Mouse (Mus musculus) forebrain, embryonic 14.5 days (tissue): ENCODE measurements at regions not wholly inside any gene's neighbourhood (a gene's known extent, or its start where the extent isn't known, plus 50 kb on each side); places are given as distances from the start of the nearest gene placed in this dataset.

Experiments used
- ATAC-seq: fragments of 200-750 bp; cut with Nextera tagmentation; 2 replicates; pipeline ENCODE4 v1.8.0; 2017; ENCODE audit warnings: mild to moderate bottlenecking, moderate library complexity
- DNase-seq: peaks from one replicate; pipeline ENCODE4 v3.0.0-alpha.2; 2015; ENCODE audit warnings: low spot score
- H3K27ac ChIP-seq: fragments of 300-500 bp; sonication (generic); 2 replicates; pipeline ENCODE4 v1.5.1; 2014; ENCODE audit warnings: low read depth, mild to moderate bottlenecking, control low read depth, low read length, moderate library complexity
- H3K27me3 ChIP-seq: fragments of 300-500 bp; sonication (generic); replicated peaks from 2 replicates; pipeline ENCODE4 v1.6.1; 2014; ENCODE audit warnings: low read length, control low read depth, mixed read lengths; ENCODE audit not compliant: control insufficient read depth, insufficient read depth
- H3K36me3 ChIP-seq: fragments of 300-500 bp; sonication (generic); 2 replicates; pipeline ENCODE4 v1.6.1; 2014; ENCODE audit warnings: low read length, control low read depth; ENCODE audit not compliant: control insufficient read depth, insufficient read depth
- H3K4me1 ChIP-seq: fragments of 300-500 bp; sonication (generic); 2 replicates; pipeline ENCODE4 v1.6.1; 2014; ENCODE audit warnings: antibody characterized with exemption, low read length, control low read depth; ENCODE audit not compliant: control insufficient read depth, insufficient read depth
- H3K4me2 ChIP-seq: fragments of 300-500 bp; sonication (generic); 2 replicates; pipeline ENCODE4 v1.6.1; 2014; ENCODE audit warnings: mild to moderate bottlenecking, control low read depth, low read length
- H3K4me3 ChIP-seq: fragments of 300-500 bp; sonication (generic); 2 replicates; pipeline ENCODE4 v1.5.1; 2014; ENCODE audit warnings: low read depth, low read length, control low read depth
- H3K9ac ChIP-seq: fragments of 300-500 bp; sonication (generic); 2 replicates; pipeline ENCODE4 v1.6.1; 2014; ENCODE audit warnings: mild to moderate bottlenecking, low read length, control low read depth, moderate library complexity
- H3K9me3 ChIP-seq: fragments of 300-500 bp; sonication (generic); replicated peaks from 2 replicates; pipeline ENCODE4 v1.6.1; 2016; ENCODE audit warnings: low read length, control low read depth, mixed read lengths; ENCODE audit not compliant: control insufficient read depth
- WGBS: fragments of 180-500 bp; shearing (Covaris S2); extraction: QIAGEN DNeasy Blood & Tissue Kit; methylation state at CpG from one replicate; pipeline ENCODE4 v1.1.7; 2014; 5-methylcytosine and 5-hydroxymethylcytosine counted together

DNA sequence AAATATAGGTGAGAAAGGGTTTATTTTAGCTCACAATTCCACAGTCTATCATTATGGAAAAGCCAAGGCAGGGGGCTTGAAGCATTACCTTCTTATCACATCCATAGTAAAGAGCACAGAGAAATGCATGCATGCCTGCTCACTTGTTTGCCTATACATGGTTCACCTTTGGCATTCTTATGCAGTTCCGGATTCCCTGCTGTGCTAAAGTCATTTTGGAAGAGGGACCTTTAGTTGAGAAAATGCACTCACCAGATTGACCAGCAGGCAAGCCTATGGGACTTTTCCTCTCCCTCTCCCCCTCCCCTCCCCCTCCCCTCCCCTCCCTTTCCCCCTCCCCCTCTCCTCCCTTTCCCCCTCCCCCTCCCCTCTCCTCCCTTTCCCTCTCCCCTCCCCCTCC is 686.2 kb downstream of the Tmem132b start:
- Histone ChIP-seq H3K36me3 (no peaks in the 10 kb centered on the region), H3K27ac (no peak overlapping the region), H3K9me3 (no peaks in the 10 kb centered on the region), H3K4me1 (no peaks in the 10 kb centered on the region), H3K9ac (no peak overlapping the region), H3K4me2 (no peak overlapping the region), H3K27me3 (no peaks in the 10 kb centered on the region), H3K4me3 (no peak overlapping the region)
- no peak for DNase-seq
- 68% methylated on average over 1 of the region's 1 CpGs for WGBS
- ATAC-seq: no peak

DNA sequence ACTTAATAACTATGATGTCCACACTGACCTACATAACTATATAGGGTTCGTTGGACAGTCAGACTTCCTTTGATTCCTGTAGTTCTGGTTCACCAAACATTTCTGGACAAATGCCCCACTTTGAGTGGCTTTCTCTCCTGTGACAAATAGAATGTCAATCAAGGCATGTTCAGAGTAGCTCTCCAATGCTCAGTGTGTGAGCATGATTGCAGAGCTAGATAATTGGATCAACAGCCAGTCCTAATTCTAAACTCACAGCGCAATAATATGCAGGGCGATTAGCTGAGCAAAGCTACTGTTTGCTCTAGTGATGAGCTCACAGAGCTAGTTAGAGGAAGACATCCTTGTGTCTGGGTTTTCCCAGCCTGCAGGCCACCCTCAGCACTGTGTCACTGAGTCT is 692.1 kb downstream of the Tmem132b start:
- ATAC-seq (no peak), DNase-seq (no peak)
- 50% methylated on average over 3 of the region's 3 CpGs for WGBS
- Histone ChIP-seq H3K9me3 (no peaks in the 10 kb centered on the region), H3K9ac (no peak overlapping the region), H3K4me1 (no peaks in the 10 kb centered on the region), H3K27me3 (no peaks in the 10 kb centered on the region), H3K36me3 (no peaks in the 10 kb centered on the region), H3K4me3 (no peak overlapping the region), H3K27ac (no peak overlapping the region), H3K4me2 (no peak overlapping the region)

- ATAC-seq (no peak), DNase-seq (no peak)
- WGBS: 62% methylated on average over 4 of the region's 4 CpGs
- no peaks in the 10 kb centered on the region for H3K27me3 ChIP-seq
- no peaks in the 10 kb centered on the region for H3K36me3 ChIP-seq
- no peak overlapping the region for H3K4me2 ChIP-seq
- H3K4me3 ChIP-seq: no peak overlapping the region
- no peaks in the 10 kb centered on the region for H3K9me3 ChIP-seq
- H3K9ac ChIP-seq: no peak overlapping the region
- no peaks in the 10 kb centered on the region for H3K4me1 ChIP-seq
- no peak overlapping the region for H3K27ac ChIP-seq
Measured at GRCm38 (mm10) chr5:126230768-126231167, 699.2 kb downstream of the Tmem132b start.

- 45% methylated on average over 3 of the region's 3 CpGs for WGBS
- no peaks in the 10 kb centered on the region for H3K9me3 ChIP-seq
- DNase-seq: peak; percentile 67
Measured at GRCm38 (mm10) chr5:126238071-126238470, 706.5 kb downstream of the Tmem132b start.

DNA sequence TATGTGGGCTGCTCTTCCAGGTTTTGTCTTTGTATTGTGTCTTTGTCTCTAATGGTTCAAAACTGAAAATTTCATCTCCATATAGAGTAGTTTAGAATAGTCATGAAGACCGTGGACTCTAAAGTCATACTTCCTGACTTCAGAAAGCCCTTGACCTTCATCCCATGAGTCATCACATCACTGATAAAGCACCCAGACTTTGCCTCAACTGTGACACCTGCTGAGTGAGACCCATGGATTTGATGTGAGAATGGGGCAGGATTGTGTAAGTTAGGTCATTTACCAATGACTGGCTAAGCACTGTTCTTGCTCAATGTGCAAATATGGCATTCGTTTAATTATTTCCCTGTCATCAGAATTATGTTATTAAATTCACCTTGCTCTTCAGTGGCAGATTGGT is 714.2 kb downstream of the Tmem132b start:
- ATAC-seq: no peak
- Histone ChIP-seq H3K27ac (no peak overlapping the region), H3K4me3 (no peak overlapping the region), H3K4me2 (no peak overlapping the region), H3K4me1 (no peaks in the 10 kb centered on the region), H3K27me3 (no peaks in the 10 kb centered on the region), H3K9me3 (no peaks in the 10 kb centered on the region), H3K9ac (no peak overlapping the region), H3K36me3 (no peaks in the 10 kb centered on the region)
- 94% methylated on average over 2 of the region's 2 CpGs for WGBS
- DNase-seq: no peak

More at GRCm38 (mm10) chr5:126238071-126238470, 706.5 kb downstream of the Tmem132b start:
- Histone ChIP-seq H3K9ac (no peak overlapping the region), H3K27ac (no peak overlapping the region), H3K27me3 (no peaks in the 10 kb centered on the region), H3K36me3 (no peaks in the 10 kb centered on the region), H3K4me1 (no peaks in the 10 kb centered on the region), H3K4me3 (no peak overlapping the region), H3K4me2 (no peak overlapping the region)
- ATAC-seq: no peak

DNA sequence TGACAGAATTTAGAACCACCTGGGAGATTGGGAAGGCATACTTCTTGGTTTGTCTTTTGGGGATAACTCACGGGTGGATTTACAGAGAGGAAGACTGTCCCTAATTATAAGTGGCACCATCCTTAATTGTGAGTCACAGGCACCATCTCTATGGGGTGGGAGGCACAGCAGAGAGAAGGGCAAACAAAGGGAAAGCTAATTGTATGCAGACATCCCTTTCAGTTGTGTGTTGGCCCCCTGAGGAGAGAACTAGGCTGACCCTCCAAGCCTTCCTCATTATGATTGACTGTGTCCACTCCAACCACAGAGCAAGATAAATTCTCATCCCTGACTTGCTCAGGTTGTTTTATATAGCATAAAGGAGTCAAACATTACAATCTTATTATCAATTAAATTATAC is 718.8 kb downstream of the Tmem132b start:
- no peak overlapping the region for H3K27ac ChIP-seq
- H3K4me1 ChIP-seq: 0 out of 2 replicates have a peak, but pooled peaks cover 3% of the 10 kb centered on the region
- H3K9me3 ChIP-seq: no peaks in the 10 kb centered on the region
- H3K36me3 ChIP-seq: no peaks in the 10 kb centered on the region
- H3K9ac ChIP-seq: no peak overlapping the region
- no peak for DNase-seq
- WGBS: 14% methylated on average over 1 of the region's 1 CpGs
- ATAC-seq: no peak
- H3K4me3 ChIP-seq: no peak overlapping the region
- no peaks in the 10 kb centered on the region for H3K27me3 ChIP-seq
- H3K4me2 ChIP-seq: no peak overlapping the region

- DNase-seq: no peak
- H3K9ac ChIP-seq: no peak overlapping the region
- H3K27me3 ChIP-seq: no peaks in the 10 kb centered on the region
- no peak overlapping the region for H3K4me3 ChIP-seq
- H3K36me3 ChIP-seq: no peaks in the 10 kb centered on the region
- no peak overlapping the region for H3K27ac ChIP-seq
- no peaks in the 10 kb centered on the region for H3K9me3 ChIP-seq
- WGBS: 85% methylated on average over 1 of the region's 1 CpGs
- H3K4me1 ChIP-seq: 0 out of 2 replicates have a peak, but pooled peaks cover 3% of the 10 kb centered on the region
- ATAC-seq: no peak
- no peak overlapping the region for H3K4me2 ChIP-seq
Measured at GRCm38 (mm10) chr5:126254661-126255060, 723.1 kb downstream of the Tmem132b start.

- WGBS: 76% methylated on average over 5 of the region's 5 CpGs
- no peaks in the 10 kb centered on the region for H3K36me3 ChIP-seq
- ATAC-seq (no peak), DNase-seq (no peak)
- no peaks in the 10 kb centered on the region for H3K4me1 ChIP-seq
- H3K27ac ChIP-seq: no peak overlapping the region
- no peak overlapping the region for H3K9ac ChIP-seq
- no peak overlapping the region for H3K4me2 ChIP-seq
- no peaks in the 10 kb centered on the region for H3K27me3 ChIP-seq
- no peaks in the 10 kb centered on the region for H3K9me3 ChIP-seq
- H3K4me3 ChIP-seq: no peak overlapping the region
Measured at GRCm38 (mm10) chr5:126257860-126258259, 726.3 kb downstream of the Tmem132b start.

GRCm38 (mm10) chr5:126266471-126266870 is 734.9 kb downstream of the Tmem132b start:
- no peak overlapping the region for H3K9ac ChIP-seq
- no peaks in the 10 kb centered on the region for H3K4me1 ChIP-seq
- H3K27ac ChIP-seq: no peak overlapping the region
- H3K4me3 ChIP-seq: no peak overlapping the region
- H3K9me3 ChIP-seq: no peaks in the 10 kb centered on the region
- no peak for DNase-seq
- no peak for ATAC-seq
- H3K36me3 ChIP-seq: no peaks in the 10 kb centered on the region
- WGBS: 89% methylated on average over 2 of the region's 2 CpGs
- no peaks in the 10 kb centered on the region for H3K27me3 ChIP-seq
- no peak overlapping the region for H3K4me2 ChIP-seq
